Mouse (Mus musculus) large intestine, adult 2 months (tissue): ENCODE results near the gene 4930535I16Rik. TPM values are rescaled to one million over a fixed set of nuclear protein-coding genes. Genes with fewer than 3 reads are reported as not detected.
"Not testable (repeated sequence)": the region's sequence is repeated elsewhere in the genome, so short reads cannot be mapped to it uniquely, and the experiment has no call there.

Source experiments
- DNase-seq: peaks from one replicate; pipeline ENCODE4 v3.0.0-alpha.2; 2012; ENCODE audit warnings: low read depth, low spot score
- WGBS: fragments of 180-500 bp; shearing (Covaris S2); methylation state at CpG from one replicate; pipeline ENCODE4 v1.1.7; 2018; 5-methylcytosine and 5-hydroxymethylcytosine counted together
- polyA plus RNA-seq: library from polyadenylated mRNA; depleted of rRNA; stranded (reverse); fragments of >200 nt; gene quantifications from 2 replicates; pipeline ENCODE4 v1.2.3, GENCODE M21; 2012; rRNA removed

Gene 4930535I16Rik
- 0.49 TPM in 1 of 2 replicates, not detected in the other for polyA plus RNA-seq

GRCm38 (mm10) chr4:123917548-123918140 lies at the start of gene 4930535I16Rik:
TSS of gene 4930535I16Rik (minus strand) at chr4:123918022.
- WGBS = under 1% methylated on average over 63 of the region's 63 CpGs
- no peak for DNase-seq

- no peak for DNase-seq
- WGBS = 65% methylated on average over 9 of the region's 9 CpGs
Observed at GRCm38 (mm10) chr4:123962721-123963120, 44.9 kb upstream of the 4930535I16Rik start.

DNA sequence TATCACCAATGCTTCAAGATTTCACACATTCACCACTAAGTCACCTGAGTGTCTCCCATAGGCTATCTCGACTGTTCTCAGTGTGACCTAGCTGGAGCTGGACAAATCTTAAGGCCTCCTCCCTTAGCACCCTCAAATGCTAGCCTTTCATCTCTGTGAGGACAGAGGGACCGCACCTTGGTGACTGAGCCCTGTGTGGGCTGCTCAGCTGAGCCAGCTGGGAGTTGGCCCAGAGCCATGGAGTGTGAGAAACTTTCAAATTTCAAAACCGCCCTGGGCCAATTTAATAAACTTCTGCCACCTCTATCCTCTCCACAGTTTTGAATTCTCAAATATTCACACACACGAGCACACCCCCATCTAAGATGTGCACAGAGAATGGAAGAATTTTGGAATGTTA lies 43.1 kb upstream of the 4930535I16Rik start:
- 18% methylated on average over 4 of the region's 4 CpGs for WGBS
- DNase-seq = no peak

DNA sequence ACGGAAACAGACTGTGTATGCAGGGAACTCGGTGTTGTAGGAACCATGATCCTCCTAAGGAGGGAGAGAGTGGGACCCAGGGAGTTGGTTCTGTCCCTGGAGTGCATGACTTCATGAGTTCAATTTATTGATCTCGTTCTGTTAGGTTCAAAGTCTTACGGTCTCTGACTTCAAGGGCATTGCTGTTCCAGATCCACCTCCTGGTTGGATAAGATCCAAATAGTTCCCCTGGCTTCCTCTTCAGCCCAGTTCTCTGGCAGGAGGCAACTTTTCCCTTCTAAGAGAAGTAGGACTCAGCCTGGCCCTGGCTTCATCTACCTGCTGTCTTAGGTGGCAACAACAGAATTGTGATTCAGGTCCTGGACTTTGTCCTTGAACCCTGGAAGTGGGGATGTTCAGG lies 40.1 kb upstream of the 4930535I16Rik start:
- WGBS = 36% methylated on average over 4 of the region's 4 CpGs
- no peak for DNase-seq

DNA sequence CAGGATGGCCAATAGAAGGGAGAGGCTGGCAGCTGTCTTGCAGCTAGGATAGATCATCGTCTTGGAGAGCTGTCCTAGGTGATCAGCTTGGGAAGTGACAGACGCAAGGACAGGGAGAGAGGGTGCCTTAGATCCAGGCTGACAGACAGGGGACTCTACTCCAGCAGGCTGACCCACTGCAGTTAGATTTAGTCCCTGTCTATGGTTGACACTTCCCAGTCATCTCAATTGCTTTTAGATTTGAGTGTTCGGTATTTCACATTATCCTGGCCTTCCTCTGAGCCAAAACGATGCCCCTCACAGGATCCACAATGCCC lies 39.6 kb upstream of the 4930535I16Rik start:
- WGBS = 50% methylated on average over 4 of the region's 4 CpGs
- DNase-seq = no peak

- DNase-seq = no peak
- 3% methylated on average over 31 of the region's 31 CpGs for WGBS
Observed at GRCm38 (mm10) chr4:123956703-123957491, 39.1 kb upstream of the 4930535I16Rik start.

DNA sequence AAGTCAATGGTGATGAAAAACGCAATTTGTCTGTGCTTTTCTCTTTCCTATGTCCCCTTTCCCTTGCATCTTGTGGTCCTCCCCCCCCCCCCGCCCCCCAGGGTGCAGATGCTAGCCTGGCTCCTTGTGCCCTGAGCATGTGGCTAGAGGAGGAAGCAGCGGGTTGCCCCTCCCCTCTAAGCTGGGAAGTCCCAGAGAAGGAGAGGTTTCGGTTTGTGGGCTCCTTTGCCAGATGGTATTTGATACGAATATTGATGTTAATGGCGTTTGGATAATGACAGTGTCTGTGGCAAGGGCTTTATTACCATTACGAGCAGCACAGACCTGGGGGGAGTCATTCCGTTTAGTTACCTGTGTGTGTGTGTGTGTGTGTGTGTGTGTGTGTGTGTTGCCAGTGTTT lies 34.2 kb upstream of the 4930535I16Rik start:
- DNase-seq = no peak
- 29% methylated on average over 8 of the region's 8 CpGs for WGBS

GRCm38 (mm10) chr4:123949649-123950048 lies 31.8 kb upstream of the 4930535I16Rik start:
- DNase-seq = no peak
- 27% methylated on average over 10 of the region's 10 CpGs for WGBS

- DNase-seq = no peak
- 41% methylated on average over 6 of the region's 6 CpGs for WGBS
Observed at GRCm38 (mm10) chr4:123948901-123949300, 31.1 kb upstream of the 4930535I16Rik start.

GRCm38 (mm10) chr4:123947149-123947548 lies 29.3 kb upstream of the 4930535I16Rik start:
- DNase-seq = no peak
- 66% methylated on average over 5 of the region's 5 CpGs for WGBS

GRCm38 (mm10) chr4:123946701-123947100 lies 28.9 kb upstream of the 4930535I16Rik start:
- WGBS = 83% methylated on average over 4 of the region's 4 CpGs
- DNase-seq = no peak

GRCm38 (mm10) chr4:123940878-123941277 lies 23.1 kb upstream of the 4930535I16Rik start:
- WGBS = 63% methylated on average over 7 of the region's 7 CpGs
- not testable (repeated sequence) for DNase-seq

- 4% methylated on average over 4 of the region's 4 CpGs for WGBS
- DNase-seq = no peak
Observed at GRCm38 (mm10) chr4:123939838-123940237, 22.0 kb upstream of the 4930535I16Rik start.

DNA sequence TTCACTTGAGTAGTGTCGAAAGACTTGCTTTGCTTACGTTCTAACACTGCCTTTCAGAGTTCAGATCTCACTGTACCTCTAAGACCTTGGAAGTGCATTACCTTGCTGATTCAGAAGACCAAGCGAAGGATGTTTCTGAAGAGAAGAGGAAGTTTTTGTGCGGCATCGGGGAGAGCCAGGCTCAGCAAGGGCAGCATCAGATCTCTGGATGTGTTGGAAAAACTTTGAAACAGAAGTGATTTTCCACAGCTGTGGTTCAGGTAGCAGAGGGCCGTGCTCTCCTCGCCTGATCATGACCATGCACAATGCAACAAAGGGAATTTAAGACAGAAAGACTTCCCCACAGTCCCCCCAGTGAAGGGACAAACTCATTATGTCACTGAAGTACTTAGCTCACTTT lies 18.2 kb upstream of the 4930535I16Rik start:
- no peak for DNase-seq
- WGBS = 92% methylated on average over 7 of the region's 7 CpGs

- 81% methylated on average over 4 of the region's 4 CpGs for WGBS
- DNase-seq = no peak
Observed at GRCm38 (mm10) chr4:123934306-123934705, 16.5 kb upstream of the 4930535I16Rik start.

- no peak for DNase-seq
- WGBS = 87% methylated on average over 4 of the region's 4 CpGs
Observed at GRCm38 (mm10) chr4:123929994-123930393, 12.2 kb upstream of the 4930535I16Rik start.

DNA sequence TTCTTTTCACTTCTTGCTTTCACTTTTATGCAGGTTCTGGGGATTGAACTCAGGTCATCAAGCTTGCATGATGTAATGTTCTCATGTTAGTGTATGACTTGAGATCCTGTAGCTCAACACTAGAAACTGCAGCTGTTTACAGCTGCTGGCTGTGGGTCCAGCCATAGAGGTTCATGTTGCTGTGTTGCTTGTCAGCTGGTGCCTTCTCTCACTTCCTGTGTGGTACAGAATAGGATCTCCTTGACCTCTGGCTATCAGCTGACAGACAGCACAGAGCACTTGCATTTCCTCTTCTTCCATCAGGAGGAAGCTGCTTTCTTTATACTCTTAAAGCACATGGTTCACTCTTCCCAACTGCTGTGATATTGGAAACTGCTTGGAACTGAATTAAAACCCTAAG lies 10.1 kb upstream of the 4930535I16Rik start:
- no peak for DNase-seq

DNA sequence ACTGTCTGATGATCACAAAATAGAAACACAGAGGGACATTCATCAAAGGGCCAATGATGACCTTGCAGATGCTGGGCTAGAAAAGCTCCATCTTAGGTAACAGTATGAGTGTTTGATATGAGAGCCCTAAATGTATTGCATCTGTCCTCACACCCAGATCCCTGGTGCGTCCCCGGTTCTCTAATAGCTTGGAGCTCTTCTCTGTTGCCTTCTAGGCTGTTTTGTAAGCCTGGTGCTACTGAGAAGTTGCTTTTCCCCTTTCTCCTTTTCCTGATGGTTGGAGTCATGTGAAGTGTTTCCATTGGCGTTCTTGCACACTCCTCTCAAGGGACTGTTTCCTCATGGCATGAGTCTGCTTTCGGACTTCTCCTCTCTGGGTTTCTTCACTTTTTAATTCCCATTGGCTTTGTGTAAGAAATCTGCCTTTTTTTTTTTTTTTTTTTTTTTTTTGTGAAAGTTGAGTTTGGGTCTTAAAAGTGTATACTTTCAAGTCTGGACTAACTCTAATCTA lies 3.3 kb upstream of the 4930535I16Rik start:
- no peak for DNase-seq
- 86% methylated on average over 4 of the region's 4 CpGs for WGBS

DNA sequence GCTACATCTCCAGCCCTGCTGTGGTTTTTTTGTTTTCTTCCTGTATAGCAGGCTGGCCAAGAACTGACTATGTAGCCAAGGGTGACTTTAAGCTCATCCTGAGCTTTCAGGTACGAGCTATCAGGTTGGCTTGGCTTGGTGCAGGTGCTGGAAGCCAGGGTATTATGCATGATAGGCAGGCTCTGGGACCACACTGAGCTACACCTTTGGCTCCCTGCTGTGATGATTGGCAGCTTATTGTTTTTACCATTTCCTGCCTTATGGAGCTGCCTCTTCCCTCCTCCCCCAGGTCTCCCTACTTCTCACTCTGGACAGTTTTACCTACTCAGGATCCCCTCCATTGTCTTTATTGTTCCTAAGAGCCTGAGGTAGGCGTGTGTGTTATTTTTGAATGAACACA lies 1.0 kb upstream of the 4930535I16Rik start:
- 64% methylated on average over 2 of the region's 2 CpGs for WGBS
- no peak for DNase-seq

DNA sequence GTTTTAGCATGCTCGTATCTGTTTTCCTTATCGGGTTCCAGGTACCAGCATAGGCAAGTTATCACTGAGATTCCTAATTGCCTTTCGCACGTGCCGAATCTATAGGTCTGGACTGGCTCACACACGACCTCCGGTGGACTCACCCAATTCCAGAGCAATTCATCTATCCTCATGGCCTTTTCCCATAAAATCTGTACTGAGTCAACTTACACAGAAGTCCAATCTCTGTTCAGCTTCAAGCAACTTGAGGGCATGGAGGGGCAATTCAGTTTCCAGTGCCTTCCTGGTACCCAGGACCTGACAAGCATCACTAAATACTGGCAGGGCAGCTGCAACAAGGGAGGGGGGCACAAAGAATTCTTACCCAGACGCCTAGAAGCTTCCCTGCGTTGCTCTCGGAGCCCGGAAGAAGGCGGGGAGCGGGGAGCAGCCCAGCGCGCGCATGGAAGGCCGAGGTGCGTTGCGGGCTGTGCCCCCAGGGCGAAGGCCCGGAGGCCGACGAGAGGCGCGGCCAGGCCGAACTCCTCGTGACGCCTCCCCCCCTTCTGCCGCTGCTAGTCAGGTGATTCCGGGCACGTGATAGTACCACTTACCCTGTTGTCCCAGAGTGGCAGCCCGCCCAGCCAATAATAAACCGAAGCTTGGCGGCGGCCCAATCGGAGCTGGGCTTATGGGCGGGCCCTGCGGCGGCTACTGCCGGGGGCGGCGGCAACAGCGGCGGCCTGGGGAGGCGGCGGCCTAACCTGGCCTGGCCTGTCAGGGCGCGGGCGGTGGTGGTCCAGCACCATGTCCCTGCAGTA lies 874 bp downstream of the 4930535I16Rik start, which contains the start of gene Rragc:
TSS of gene Rragc (plus strand) at position 699 of the 800 bp plus-strand sequence.
- DNase-seq = peak; percentile 89
- WGBS = under 1% methylated on average over 49 of the region's 49 CpGs
